24 mouse cellular contexts compared by ENCODE assay signal in genomic region chr3:97978710-97979109, GRCm38 (mm10). TPM values are rescaled to one million over a fixed set of nuclear protein-coding genes. Genes with fewer than 3 reads are reported as not detected.
DNase-seq lines count a peak whose midpoint lies in the region; ATAC-seq and TF ChIP-seq lines count a peak whose summit lies in the region.
"Had no signal": no experiment of that assay in that cellular context is flagged by ENCODE, and none has a peak within 500 bp of the region (broad histone marks: within the 10 kb centered on the region; RNA-seq: fewer than 3 reads in every experiment).

No protein-coding gene starts in this region.

- no peak for TF ChIP-seq POLR2A in MEL (IDR thresholded peaks at IDR 0.05; ENCODE audit: control insufficient read depth in 1 of 2, insufficient read depth in 1 of 2, low read depth in 1 of 2, low read length in 2 of 2, poor library complexity in 1 of 2)

- no peak overlapping the region for H3K4me3 ChIP-seq in MEL (ENCODE audit: control insufficient read depth in 1 of 2, insufficient read depth in 1 of 2, low read depth in 2 of 2, low read length in 2 of 2)
- H3K4me3 ChIP-seq: embryonic facial prominence, embryonic 13.5 days; forebrain, embryonic 12.5 days; heart, embryonic 13.5 days; hindbrain, embryonic 12.5 days had no signal

- H3K9ac ChIP-seq in MEL (ENCODE audit: control insufficient read depth, low read depth, low read length, poor library complexity, severe bottlenecking): no peak overlapping the region
- H3K9ac ChIP-seq: embryonic facial prominence, embryonic 13.5 days; forebrain, embryonic 12.5 days; heart, embryonic 13.5 days; hindbrain, embryonic 12.5 days had no signal

- no peaks in the 10 kb centered on the region for H3K9me3 ChIP-seq in MEL (replicated peaks; ENCODE audit: insufficient read depth, low read length)
- H3K9me3 ChIP-seq: embryonic facial prominence, embryonic 13.5 days; heart, embryonic 13.5 days; hindbrain, embryonic 12.5 days had no signal

- TF ChIP-seq CTCF in MEL (IDR thresholded peaks at IDR 0.05 in 2 of 3, conservative IDR thresholded peaks at IDR 0.05 in 1 of 3; ENCODE audit: control insufficient read depth in 1 of 3, insufficient read depth in 1 of 3, low read depth in 2 of 3, low read length in 3 of 3, poor library complexity in 1 of 3, severe bottlenecking in 1 of 3): no peak

- no peak; a peak in 2 of 4 replicates for TF ChIP-seq EP300 in MEL (IDR thresholded peaks at IDR 0.05; ENCODE audit: low read depth in 1 of 2, low read length in 2 of 2)

- H3K27me3 ChIP-seq in MEL (ENCODE audit: control insufficient read depth in 1 of 2, insufficient read depth in 2 of 2, low read length in 2 of 2): no peaks in the 10 kb centered on the region
- H3K27me3 ChIP-seq: embryonic facial prominence, embryonic 13.5 days; forebrain, embryonic 12.5 days; hindbrain, embryonic 12.5 days had no signal

- peak; percentile 39 for DNase-seq in A20 (ENCODE audit: low read depth, low spot score)
- peak; percentile 69 for DNase-seq in MEL (ENCODE audit: low read depth, low spot score)
- DNase-seq in urinary bladder, adult 18-20 months (ENCODE audit: low spot score in 2 of 2): no peak
- no peak for DNase-seq in MN1 (ENCODE audit: low spot score)
- no peak for DNase-seq in urinary bladder, postnatal 36 days (ENCODE audit: low spot score in 2 of 2)
- DNase-seq in frontal cortex, postnatal 25 days (ENCODE audit: low spot score in 2 of 2): no peak
- DNase-seq: adrenal gland, adult 2 months; adrenal gland, postnatal 25 days; cerebellum, adult 2 months; cerebellum, postnatal 25 days; gastrocnemius, postnatal 14 days; heart, adult 11 months; heart, postnatal 36 days had no signal

- H3K27ac ChIP-seq in MEL (ENCODE audit: control insufficient read depth, low read depth, low read length): no peak overlapping the region
- H3K27ac ChIP-seq: embryonic facial prominence, embryonic 13.5 days; forebrain, embryonic 12.5 days; heart, embryonic 13.5 days; hindbrain, embryonic 12.5 days had no signal

- no peak for TF ChIP-seq RAD21 in MEL (IDR thresholded peaks at IDR 0.05; ENCODE audit: low read depth, low read length)

- peaks cover 2 to 10% of the 10 kb centered on the region in 2 experiments; a peak in 3 of 4 replicates for H3K4me1 ChIP-seq in MEL (ENCODE audit: control insufficient read depth in 1 of 2, insufficient read depth in 2 of 2, low read length in 2 of 2)
- H3K4me1 ChIP-seq: hindbrain, embryonic 12.5 days had no signal

- ATAC-seq in granulocyte monocyte progenitor cell, adult 5-6 weeks (replicated peaks; ENCODE audit: poor library complexity, severe bottlenecking): peak; percentile 89
- ATAC-seq in neutrophil, adult 5-6 weeks (ENCODE audit: extremely low read depth, insufficient number of reproducible peaks, low FRiP score, poor library complexity, severe bottlenecking): peak; percentile 65
- ATAC-seq: CD4-positive, CD25-positive, alpha-beta regulatory T cell, adult 4 months; forebrain, embryonic 16.5 days; hindbrain, embryonic 16.5 days; inflammation-experienced regulatory T-cells, adult 6 months had no signal

- H3K79me2 ChIP-seq in MEL (ENCODE audit: control insufficient read depth, insufficient read depth, low read length, poor library complexity): no peaks in the 10 kb centered on the region

- peaks cover 0 to 4% of the 10 kb centered on the region in 2 experiments; a peak in 1 of 4 replicates for H3K36me3 ChIP-seq in MEL (ENCODE audit: control insufficient read depth in 1 of 2, insufficient read depth in 2 of 2, low read length in 2 of 2)
- H3K36me3 ChIP-seq: embryonic facial prominence, embryonic 13.5 days; forebrain, embryonic 12.5 days; G1E; heart, embryonic 13.5 days; hindbrain, embryonic 12.5 days had no signal

TF ChIP-seq in MEL, 35 proteins besides CTCF, POLR2A, EP300 and RAD21:
- no peak for TF ChIP-seq ZMIZ1 (IDR thresholded peaks at IDR 0.05; ENCODE audit: low read depth, low read length)
- TF ChIP-seq ETS1 (IDR thresholded peaks at IDR 0.05; ENCODE audit: low read depth, low read length): 0 out of 2 replicates have a peak, but pooled peaks have one; percentile 19
- no peak for TF ChIP-seq TCF12 (IDR thresholded peaks at IDR 0.05; ENCODE audit: low read depth, low read length)
- no peak for TF ChIP-seq MEF2A (IDR thresholded peaks at IDR 0.05; ENCODE audit: extremely low read depth, insufficient replicate concordance, low read depth, low read length, poor library complexity, severe bottlenecking)
- no peak for TF ChIP-seq TAL1 (IDR thresholded peaks at IDR 0.05; ENCODE audit: low read length)
- peak; percentile 33; the same call in 1 of the 2 replicates for TF ChIP-seq RCOR1 (IDR thresholded peaks at IDR 0.05; ENCODE audit: low read depth, low read length)
- TF ChIP-seq MAFK (IDR thresholded peaks at IDR 0.05; ENCODE audit: borderline replicate concordance, low read depth, low read length): no peak
- TF ChIP-seq JUND (IDR thresholded peaks at IDR 0.05; ENCODE audit: low read depth, low read length): no peak
- 0 out of 2 replicates have a peak, but pooled peaks have one; percentile 12 for TF ChIP-seq ELF1 (IDR thresholded peaks at IDR 0.05; ENCODE audit: low read depth, low read length)
- TF ChIP-seq MAZ (IDR thresholded peaks at IDR 0.05; ENCODE audit: low read depth, low read length): no peak
TF ChIP-seq in MEL: peak in this region for 3.

RNA-seq across cellular contexts. Expression of gene Notch2, which starts 34.6 kb away (rescaled TPM):
- total RNA-seq in MEL (2012; rRNA removed): 16.6 and 22.7 TPM in 2 replicates
- polyA plus RNA-seq in MEL (2012; ENCODE audit: insufficient read depth in 1 of 2, insufficient read length in 2 of 2, low read depth in 1 of 2, low replicate concordance in 2 of 2, missing spikeins in 1 of 2): 10 to 100 TPM; 16.2 to 36.6 TPM
- 27.9 TPM in 2 replicates for total RNA-seq in granulocyte monocyte progenitor cell, adult 5-6 weeks (2014; fragmentation: Nextera tagmentation)
- 23.1 and 31.3 TPM in 2 replicates for total RNA-seq in granulocyte monocyte progenitor cell, adult 5-6 weeks (2017)
- 219 and 232 TPM in 2 replicates for total RNA-seq in neutrophil, adult 5-6 weeks (2017)
- polyA plus RNA-seq: G1E had no signal

Comparison
In these comparisons a context has a peak if more than half of its experiments do, and no peak if none do; other contexts are left out.
1. DNase-seq: peak in A20 (single experiment) and MEL (single experiment); none in urinary bladder, adult 18-20 months (0 of 2), MN1 (single experiment), urinary bladder, postnatal 36 days (0 of 2) and frontal cortex, postnatal 25 days (0 of 2).